Mouse (Mus musculus) frontal cortex, postnatal 25 days (tissue): ENCODE measurements at regions not wholly inside any gene's neighbourhood (a gene's known extent, or its start where the extent isn't known, plus 50 kb on each side); places are given as distances from the start of the nearest gene placed in this dataset.
A peak's percentile ranks its signal among the peaks of the same experiment; 100 is the strongest.
"Not testable (repeated sequence)": the region's sequence is repeated elsewhere in the genome, so short reads cannot be mapped to it uniquely, and the experiment has no call there.

Experiments
- DNase-seq, 2 experiments: peaks; one replicate each; pipeline ENCODE4 v3.0.0; 2022; ENCODE audit warnings: low spot score in 2 of 2

DNA sequence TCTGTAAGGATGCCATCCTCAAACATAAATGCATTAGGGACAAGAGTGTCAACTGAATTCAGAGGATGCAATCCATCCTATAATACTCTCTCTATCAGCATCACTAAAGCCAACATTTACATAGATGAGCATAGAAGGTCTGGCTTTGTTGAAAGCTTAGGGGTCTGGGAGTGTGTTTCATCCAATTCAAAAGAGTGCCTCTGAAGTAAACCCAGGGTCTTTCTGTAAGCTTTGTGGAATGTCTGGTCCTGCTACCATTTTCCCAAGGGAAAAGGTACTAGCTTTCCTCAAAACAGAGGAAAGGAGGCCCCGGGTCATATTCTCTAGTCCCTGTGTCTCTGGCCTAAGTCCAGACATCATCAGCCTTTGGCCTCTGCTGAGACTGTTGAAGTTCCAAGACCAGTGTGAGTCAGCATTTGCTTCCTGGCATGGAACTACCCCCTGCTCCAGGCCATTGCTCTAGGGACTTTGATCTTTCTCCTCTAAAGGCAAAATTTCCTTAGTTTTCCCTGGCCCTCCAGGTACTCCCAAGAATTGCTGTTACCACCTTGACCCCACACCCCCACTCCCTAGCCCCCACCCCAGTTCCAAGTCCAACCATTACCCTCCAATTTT lies 280.0 kb upstream of the Jarid2 start:
- DNase-seq = no peak

DNA sequence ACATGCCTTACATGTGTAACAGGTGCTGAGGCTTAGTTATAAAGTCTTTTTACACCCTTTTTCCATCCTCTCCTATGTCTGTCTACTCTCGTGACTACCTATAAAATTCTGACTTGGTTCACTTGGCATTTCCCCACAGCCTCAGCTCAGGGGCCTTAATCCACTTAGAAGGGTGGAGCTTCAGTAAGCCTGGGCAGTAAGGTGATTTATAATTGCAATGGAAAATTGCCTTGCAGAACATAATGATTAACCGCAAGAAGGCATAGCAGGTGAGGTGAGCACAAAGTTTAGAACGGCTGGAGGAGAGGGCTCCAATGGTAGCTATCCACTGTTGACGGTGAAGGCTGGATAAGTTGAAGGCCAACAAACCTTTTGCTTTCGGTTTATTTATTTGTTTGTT lies 278.1 kb upstream of the Jarid2 start:
- DNase-seq = no peak

DNA sequence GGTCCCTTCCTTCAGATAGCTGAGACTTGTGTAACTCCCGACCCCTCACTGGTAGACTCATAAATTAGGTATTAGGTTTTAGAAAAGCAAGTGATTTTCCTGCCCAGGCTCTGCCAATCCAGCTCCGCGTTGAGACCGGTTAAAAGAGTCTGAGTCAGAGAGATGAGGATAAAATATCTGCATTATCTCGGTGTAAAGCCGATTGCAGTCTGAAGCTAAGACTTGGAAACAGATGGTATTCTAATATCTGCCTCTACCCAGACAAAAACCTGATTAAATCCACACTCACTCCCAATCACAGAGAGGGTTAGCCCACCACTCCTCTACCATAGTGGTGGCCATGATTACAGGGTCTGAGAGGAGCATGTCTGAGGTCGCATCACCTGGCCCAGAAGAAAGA lies 276.1 kb upstream of the Jarid2 start:
- DNase-seq = no peak

DNA sequence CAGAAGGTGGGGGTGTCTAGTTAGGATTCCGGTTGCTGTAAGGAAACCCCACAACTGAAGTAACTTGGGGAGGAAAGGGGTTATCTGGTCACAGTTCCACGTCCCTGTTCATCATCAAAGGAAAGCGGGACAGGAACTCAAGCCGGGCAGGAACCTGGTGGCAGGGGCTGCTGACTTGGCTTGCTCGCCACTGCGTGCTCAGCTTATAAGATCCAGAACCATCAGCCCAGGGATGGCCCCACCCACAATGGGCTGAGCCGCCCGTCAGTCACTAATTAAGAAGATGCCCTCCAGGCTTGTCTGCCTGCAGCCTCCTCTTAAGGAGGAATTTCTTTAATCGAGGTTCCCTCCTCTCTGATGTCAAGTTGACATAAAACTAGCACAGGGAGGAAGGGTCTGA lies 275.1 kb upstream of the Jarid2 start:
- DNase-seq = no peak

DNA sequence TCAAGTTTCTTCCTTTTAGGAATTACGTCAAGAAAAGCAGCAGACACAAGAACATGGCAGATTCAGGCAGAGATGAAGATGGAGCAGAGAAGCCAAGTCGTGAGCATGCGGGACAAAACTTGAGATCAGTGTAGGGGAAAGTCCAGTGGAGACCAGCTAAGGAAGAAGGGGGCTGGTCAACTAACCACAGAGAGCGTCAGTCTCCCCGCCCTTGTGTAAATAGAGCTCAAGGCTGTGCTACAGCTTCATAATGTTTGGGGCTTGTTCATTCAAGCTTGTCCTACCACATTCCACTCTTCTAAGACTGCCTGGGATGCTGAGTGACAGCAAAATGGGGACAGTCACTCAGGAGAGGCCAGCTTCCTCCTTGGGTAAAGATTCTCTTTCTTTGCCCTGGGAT lies 274.1 kb upstream of the Jarid2 start:
- no peak for DNase-seq

DNA sequence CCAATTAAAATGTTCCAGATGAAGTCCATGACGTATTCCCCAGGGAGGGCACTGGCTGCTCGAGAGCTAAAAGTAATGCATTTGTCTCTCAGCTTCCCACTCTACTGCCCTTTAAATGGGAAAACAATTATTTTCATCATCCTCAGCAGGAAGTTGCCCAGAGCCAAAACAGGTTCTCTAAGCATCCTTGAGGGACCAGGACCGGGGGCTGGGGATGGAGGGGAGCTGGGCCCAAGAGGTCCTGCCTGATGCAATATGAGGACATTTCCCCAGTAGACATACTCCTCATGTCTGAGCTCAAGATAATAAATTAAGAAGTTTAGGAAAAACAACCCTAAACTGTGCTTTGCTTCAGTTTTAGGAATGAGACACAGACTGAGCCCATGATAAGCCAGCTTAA lies 270.5 kb upstream of the Jarid2 start:
- no peak for DNase-seq

DNA sequence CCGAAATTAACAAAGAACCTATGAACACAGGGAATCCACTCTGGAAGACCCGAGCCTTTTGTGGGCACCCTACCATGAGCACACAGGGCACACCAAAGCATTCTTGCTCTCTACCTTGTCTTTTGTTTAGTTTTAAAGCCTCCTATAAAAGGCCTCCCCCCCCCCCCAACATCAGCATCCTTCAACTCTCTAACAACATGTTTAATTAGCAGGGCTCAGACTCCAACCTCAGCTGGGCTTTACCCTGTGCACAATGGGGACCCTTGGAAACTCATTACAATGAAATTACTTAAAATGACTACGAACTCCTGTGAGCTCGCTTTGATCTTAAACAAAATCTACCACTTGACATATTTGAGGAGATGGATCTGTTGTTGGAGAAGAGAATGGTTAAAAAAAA lies 270.1 kb upstream of the Jarid2 start:
- DNase-seq = no peak

DNA sequence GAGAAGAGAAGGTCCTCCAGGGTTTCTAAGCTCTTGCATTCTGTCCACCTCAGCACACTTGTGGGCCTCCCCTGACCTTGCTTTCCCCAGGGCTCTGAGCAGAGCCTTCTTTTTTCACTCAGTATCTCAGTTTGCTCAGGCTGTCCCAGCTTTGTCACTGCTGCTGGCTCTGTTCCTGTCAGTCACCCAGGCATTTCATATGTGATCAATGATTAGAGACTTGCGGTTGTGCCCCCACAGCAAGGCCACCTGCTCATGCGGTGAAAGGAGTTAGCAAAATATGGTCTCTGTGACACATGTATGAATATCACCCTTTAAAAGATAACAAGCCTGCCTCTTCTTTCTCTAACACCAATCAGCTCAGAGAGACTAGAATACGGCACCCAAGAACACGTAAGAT lies 265.6 kb upstream of the Jarid2 start:
- no peak for DNase-seq

DNA sequence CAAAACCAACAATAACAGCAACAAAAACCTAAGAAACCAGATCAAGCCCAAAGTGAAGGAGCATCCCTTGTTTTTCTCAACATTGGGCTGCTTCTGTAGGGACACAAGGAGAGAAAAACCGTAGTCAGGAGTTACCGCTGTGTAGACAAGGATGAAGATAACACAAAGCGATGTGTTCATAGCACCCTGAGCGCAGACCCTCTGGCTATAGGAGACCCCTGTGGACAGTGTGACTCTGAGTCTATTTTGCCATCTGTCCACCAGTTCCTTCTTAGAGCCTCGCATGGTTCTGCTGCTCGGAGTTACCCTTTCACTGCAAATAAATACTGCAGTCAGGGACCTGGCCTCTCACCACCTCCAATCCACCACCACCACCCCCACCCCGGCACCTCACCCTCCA lies 263.7 kb upstream of the Jarid2 start:
- no peak for DNase-seq

DNA sequence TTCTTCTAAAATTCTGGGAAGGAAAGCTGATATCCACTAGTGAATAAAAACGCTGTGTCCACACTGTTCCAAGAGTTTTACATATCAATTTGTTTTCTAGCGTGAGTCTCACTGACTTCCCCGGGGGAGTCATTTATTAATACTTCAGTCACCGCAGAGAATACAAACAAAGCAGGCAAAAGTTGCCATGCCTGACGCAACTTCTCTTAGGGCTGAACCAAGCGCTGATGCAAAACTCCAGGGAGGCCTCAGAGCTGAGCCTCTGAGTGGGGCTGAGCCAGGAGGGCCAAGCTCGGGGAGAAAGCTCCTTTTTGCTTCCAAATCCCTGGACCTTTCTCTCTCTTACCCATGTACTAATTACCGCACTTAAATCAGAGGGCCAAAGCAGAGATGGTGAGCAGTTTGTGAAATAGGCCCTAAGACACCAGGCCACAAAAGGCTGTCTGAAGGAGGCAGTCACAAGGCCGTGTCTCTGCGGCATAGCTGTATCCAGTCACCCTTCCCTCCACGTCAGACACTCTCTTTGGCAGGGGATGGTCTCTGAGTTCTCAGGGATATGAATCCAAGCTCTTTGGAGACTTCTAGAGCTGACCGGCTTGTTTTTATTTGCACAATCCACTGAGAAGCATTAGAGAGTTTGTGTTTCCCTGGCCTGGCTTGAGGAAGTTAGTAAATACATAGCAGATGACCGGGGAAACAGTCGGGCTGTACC lies 260.2 kb upstream of the Jarid2 start:
- DNase-seq = no peak

DNA sequence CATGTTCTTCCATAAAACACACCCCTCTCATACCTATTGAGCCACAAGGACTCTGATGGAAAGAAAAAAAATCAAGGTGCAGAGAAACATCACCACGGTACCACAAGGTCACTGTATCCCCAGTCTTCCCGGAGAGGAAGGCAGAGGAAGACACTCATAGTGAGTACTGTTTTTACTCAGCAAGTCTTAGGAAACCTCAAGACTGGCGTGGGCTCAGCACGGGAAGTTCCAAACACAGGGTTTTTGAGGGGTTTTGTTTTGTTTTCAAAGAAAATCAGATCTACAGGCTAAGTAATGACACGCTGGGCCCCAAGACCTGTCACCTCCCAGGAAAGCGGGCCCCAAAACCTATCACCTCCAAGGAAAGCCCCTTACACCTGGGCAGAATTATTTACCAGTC lies 259.6 kb upstream of the Jarid2 start:
- DNase-seq = no peak

DNA sequence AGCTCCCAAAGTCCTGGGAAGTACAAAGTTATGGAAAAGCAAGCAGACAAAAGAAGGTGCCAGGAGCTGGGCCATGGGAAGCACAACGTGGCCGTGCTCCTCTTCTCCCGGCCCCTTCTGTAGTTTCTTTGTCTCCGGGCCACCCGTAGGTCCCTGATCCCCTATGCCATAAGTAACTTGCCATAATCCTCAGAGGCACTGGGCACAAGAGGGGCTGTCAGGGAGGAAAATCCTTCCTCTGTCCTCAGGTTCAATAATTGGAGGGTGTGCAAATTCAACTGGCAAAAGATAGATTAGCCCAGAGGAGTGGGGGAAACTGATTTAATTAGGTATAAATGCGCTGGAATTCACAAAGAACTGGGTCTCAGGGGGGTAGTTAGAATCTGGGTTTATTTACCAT lies 256.1 kb upstream of the Jarid2 start:
- no peak for DNase-seq

DNA sequence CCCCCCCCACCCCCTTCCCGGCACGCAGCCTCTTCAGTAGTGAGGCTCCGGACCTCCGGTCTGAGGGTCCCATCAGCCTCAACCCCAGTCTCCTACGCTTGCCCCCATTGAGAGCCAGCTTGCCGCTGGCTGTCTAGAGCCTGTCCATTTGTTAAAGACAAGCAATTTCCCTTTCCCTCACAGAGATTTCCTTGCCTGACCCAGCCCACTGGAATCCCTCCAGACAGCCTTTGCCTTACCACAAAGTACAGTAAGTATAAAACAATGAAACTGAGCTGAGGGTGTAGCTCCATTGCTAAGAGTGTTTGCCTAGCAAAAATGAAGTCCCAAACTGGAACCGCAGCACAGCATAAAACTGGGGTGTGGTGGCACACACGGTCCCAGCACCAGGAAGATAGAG lies 252.4 kb upstream of the Jarid2 start:
- DNase-seq = no peak

DNA sequence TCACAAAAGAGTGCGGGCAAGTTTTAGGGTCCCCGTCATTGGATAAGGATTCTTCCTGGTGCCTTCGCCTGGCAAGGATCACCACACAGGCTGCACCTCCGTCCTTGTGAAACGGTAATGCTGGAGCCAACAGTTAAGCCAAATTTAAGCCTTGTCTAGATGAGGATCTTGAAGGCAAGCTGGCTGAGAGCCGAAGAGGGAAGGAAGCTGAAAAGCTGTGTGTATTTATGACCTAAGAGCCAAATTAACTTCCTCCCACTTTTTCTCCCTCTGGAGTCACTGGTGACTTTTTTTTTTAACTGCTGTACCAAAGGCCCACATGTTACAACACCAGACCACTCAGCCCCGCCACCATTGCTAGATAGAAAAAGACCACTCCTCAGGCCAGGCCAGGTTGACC lies 249.1 kb upstream of the Jarid2 start:
- DNase-seq = no peak

DNA sequence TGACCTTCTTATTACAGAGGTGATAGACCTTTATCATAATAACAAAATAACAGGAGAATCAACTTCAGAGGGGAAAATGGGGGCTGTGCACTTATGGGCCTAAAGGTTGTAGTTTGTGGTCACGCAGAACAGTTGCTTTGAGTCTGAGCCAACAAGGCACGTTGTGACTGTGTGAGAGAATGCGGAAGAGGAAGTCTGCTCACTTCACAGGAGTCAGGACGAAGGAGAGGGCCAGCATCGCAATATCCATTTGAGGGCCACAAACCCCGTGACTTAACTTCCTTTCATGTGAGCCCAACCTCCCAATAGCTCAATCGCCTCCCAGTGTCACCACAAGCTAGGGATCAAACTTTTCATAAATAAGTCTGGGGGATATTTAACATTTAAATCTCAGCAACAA lies 246.6 kb upstream of the Jarid2 start:
- no peak for DNase-seq

DNA sequence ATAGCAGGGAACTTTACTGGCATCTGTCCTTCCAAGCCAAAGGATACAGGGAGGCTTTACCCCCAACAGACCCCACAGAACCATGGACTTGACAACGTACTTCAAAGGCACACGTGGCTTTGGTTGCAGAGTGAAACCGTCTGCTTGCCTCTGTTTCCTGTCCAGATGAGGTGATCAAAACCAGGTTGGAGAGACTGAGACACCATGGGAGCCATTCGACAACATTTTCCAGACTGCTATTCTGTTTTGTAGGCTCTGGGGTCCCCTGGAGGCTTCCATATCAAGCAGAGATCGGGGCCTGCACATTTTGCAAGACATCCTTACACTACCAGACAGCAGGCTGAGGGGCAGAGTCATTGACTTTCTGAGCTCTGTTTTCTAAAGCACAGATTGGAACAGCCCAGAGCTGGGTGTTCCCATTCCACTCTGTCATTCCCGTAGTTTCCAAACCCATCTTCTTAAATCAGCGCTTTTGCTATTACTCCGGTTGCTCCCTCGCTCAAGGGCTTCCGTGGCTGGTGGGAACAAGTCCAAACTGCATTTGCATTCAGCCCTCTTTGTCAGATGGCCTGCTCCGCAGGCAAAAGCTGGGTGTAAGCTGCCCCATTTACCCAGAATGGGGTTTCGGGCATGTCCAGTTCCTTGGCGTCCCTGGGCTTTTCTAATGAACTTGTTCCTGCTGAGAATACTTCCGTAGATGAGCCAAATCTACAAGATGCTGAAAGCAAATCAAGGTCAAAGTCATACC lies 244.5 kb upstream of the Jarid2 start:
- DNase-seq = peak in 1 of 2 experiments; percentile 13

DNA sequence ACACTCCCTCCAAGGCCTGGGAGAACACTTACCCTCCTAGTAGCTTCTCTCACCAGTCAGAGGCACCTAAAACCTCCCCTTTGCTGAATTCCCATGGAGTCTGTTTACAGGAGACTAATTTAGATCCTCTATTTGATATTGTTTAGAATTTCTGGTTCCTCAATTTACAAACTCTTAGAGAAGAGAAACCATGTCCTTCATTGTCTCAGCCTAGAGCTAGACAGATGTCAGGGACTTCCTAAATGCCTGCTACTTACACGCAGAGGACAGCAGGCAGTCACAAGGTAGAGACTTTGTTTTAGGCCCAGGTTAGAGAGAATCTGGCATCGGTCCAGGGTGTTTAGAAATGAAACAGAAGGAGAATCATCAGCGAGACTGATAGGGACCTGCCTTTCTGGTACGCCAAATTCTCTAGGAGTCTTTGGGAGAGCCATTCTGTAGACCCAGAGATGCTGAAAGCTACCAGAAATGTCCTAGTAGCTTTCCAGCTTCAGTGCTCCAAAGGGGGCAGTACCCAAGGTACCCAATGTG lies 238.3 kb upstream of the Jarid2 start:
- DNase-seq = no peak

DNA sequence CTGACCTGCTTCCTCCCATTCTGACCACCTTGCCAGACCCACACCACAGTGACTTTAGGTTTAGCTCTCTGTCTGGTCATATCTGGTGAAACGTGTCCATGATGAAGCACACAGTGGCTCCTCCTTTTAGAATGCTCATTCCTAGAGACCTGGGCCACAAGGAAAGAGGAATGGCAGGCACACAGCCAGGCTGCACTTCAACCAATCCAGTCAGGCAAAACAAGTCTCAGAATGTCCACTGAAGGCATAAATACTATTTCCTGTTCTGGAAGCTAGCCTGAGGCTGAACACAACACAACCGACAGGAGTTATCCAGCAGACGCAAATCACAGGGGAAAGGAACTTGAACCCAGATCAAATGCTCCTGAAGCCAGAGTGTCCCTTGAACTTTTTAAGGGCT lies 235.4 kb upstream of the Jarid2 start:
- no peak for DNase-seq

DNA sequence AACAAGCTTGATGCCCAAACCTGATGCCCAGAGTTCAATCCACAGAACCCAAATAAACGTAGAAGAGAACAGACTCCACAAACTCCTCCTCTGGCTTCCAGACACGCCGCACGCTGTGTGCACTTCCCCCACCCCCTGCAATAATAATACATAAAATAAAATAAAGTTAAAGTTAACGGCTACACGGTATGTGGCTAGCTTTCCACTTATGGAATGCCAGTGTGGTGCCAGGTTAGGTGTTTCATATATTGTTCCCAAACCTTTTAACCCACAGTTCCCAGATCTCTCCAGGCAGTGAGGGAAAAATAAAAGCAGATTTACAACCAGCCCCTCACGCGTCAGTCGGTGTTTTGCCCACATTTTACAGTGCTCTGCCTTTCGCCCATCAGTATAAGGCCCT lies 233.8 kb upstream of the Jarid2 start:
- no peak for DNase-seq

DNA sequence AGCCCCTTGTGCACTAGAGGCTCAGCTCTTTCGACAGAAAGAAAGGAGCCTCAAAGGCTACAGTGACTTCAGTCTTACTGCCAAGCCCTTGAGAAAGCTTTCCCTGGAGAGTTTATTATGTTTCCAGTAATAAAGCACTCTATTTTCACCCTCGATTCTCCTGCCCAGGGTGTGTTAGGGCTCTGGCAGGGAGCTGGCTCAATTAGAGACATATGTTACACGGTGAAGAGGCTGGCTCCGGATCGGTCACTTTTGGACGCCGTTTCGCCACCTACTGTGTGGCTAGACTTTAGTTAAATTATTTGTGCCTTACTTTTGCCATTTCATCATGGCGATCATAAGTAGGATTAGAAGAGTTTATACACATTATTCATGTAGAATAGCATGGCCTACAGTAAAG lies 232.7 kb upstream of the Jarid2 start:
- no peak for DNase-seq

DNA sequence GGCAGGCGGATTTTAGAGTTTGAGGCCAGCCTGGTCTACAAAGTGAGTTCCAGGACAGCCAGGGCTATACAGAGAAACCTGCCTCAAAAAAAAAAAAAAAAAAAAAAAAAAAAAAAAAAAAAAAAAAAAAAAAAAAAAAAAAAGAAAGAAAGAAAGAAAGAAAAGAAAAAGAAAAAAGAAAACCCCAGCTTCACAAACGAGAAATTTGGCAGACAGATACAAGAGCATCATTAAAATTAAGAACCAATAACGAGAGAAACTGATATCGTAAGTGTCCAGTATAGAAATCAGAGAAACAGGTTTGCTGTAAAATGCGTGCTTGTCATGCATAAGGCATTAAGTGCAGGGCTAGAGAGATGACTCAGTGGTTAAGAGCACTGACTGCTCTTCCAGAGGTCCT lies 228.4 kb upstream of the Jarid2 start:
- DNase-seq = not testable (repeated sequence)

DNA sequence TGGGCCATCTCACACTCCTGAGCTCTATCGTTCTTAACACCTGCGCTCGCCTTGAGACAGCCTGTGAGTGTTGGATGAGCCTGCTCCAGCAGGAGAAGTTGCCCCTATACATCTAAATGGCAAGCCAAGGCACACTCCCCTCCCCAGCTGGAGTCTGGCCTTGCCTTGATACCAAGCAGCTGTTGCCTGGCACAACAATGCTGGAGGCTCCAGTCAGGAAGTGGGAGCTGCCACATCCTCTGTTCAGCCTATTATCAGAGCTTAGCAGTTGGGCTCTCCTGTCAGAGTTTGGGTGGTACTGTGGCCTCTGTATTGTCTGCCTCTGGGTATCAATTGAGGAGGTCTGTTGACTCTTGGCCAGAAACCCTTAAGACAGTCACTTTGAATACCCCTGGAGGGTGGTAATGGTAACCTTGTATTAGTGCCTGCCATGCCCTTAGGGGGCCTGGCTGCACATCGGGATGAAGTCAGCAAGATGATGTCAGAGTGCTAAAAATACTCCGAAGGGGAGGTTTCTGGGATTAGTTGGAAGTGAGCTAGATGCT lies 227.4 kb upstream of the Jarid2 start:
- DNase-seq = no peak
